ENCODE assay signal across 9 mouse cellular contexts in the genomic region with DNA sequence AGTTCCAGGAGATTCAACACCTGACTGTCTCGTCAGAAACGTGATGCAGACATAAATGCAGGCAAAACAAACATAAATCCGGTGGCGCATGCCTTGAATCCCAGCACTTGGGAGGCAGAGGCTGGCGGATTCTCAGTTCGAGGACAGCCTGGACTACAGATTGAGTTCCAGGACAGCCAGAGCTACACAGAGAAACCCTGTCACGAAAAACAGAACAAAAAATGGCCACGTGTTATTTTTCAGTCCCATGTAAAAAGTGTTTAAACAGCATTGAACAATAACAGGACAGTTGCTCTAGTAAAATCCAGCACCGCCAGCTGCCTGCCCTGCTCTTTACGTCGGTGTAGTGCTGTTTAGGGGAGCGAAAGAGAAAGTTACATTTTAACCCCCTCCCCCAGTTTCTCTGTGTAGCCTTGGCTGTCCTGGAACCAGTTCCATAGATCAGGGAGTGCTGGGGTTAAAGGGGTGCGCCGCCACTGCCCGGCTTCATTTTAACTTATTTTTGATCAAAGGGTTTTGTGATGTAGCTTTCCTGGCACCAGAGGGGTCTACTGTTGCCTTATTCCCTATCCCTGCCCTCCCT. TPM values are rescaled to one million over a fixed set of nuclear protein-coding genes. Genes with fewer than 3 reads are reported as not detected.
DNase-seq lines count a peak whose midpoint lies in the region; ATAC-seq lines count a peak whose summit lies in the region.
"Had no signal": no experiment of that assay in that cellular context is flagged by ENCODE, and none has a peak within 500 bp of the region (broad histone marks: within the 10 kb centered on the region; RNA-seq: fewer than 3 reads in every experiment).

No protein-coding gene starts in this region.

- no peaks in the 10 kb centered on the region for H3K27me3 ChIP-seq in erythroblast, embryonic 14.5 days (ENCODE audit: control insufficient read depth)
- no peaks in the 10 kb centered on the region for H3K27me3 ChIP-seq in heart, embryonic 13.5 days (replicated peaks)
- H3K27me3 ChIP-seq in midbrain, embryonic 16.5 days (ENCODE audit: control insufficient read depth, insufficient read depth, low read depth, low read length): no peaks in the 10 kb centered on the region

- peak overlapping the region; percentile 84 for H3K9ac ChIP-seq in heart, embryonic 13.5 days
- peak overlapping the region; percentile 70 for H3K9ac ChIP-seq in midbrain, embryonic 16.5 days (ENCODE audit: low read depth, low read length)

- H3K4me3 ChIP-seq in erythroblast, embryonic 14.5 days (replicated peaks): peak overlapping the region; percentile 91
- H3K4me3 ChIP-seq in heart, embryonic 13.5 days: peak overlapping the region; percentile 71
- H3K4me3 ChIP-seq in midbrain, embryonic 16.5 days (ENCODE audit: low read depth, low read length): peak overlapping the region; percentile 55

- peak overlapping the region; percentile 83 for H3K27ac ChIP-seq in heart, embryonic 13.5 days (replicated peaks)
- H3K27ac ChIP-seq in midbrain, embryonic 16.5 days (ENCODE audit: low read length): peak overlapping the region; percentile 82

- ATAC-seq in erythroblast, adult 5-6 weeks (replicated peaks; ENCODE audit: low FRiP score, poor library complexity, severe bottlenecking): no peak
- ATAC-seq in heart, embryonic 13.5 days (ENCODE audit: extremely low read depth, insufficient number of reproducible peaks, low FRiP score, low TSS enrichment): no peak
- ATAC-seq in midbrain, embryonic 16.5 days: peak; percentile 7; the same call in 1 of the 2 replicates
- ATAC-seq in inflammation-experienced regulatory T-cells, adult 6 months: no peak

- no peaks in the 10 kb centered on the region for H3K9me3 ChIP-seq in erythroblast, embryonic 14.5 days (ENCODE audit: control insufficient read depth, low read length)
- no peaks in the 10 kb centered on the region for H3K9me3 ChIP-seq in heart, embryonic 13.5 days
- no peaks in the 10 kb centered on the region for H3K9me3 ChIP-seq in midbrain, embryonic 16.5 days (replicated peaks; ENCODE audit: control insufficient read depth, low read length, poor library complexity, severe bottlenecking)

- DNase-seq in ZHBTc4 (ENCODE audit: low read depth, low spot score): peak; percentile 34
- DNase-seq in kidney, postnatal 4 days: peak; percentile 44 to 61
- DNase-seq in urinary bladder, postnatal 10 days (ENCODE audit: low spot score): no peak

- WGBS in heart, embryonic 13.5 days: under 1% methylated on average over 15 of the region's 15 CpGs
- 1% methylated on average over 15 of the region's 15 CpGs for WGBS in midbrain, embryonic 16.5 days

- peak overlapping the region; percentile 96 for H3K4me2 ChIP-seq in heart, embryonic 13.5 days
- peak overlapping the region; percentile 61 for H3K4me2 ChIP-seq in midbrain, embryonic 16.5 days (ENCODE audit: low read length)

- H3K36me3 ChIP-seq in erythroblast, embryonic 14.5 days (ENCODE audit: control insufficient read depth): peaks cover 56% of the 10 kb centered on the region
- H3K36me3 ChIP-seq in heart, embryonic 13.5 days: peaks cover 44% of the 10 kb centered on the region
- peaks cover 11% of the 10 kb centered on the region for H3K36me3 ChIP-seq in midbrain, embryonic 16.5 days (ENCODE audit: control insufficient read depth, insufficient read depth, low read length)

- peaks cover 70% of the 10 kb centered on the region for H3K4me1 ChIP-seq in erythroblast, embryonic 14.5 days (ENCODE audit: control insufficient read depth)
- H3K4me1 ChIP-seq in heart, embryonic 13.5 days: peaks cover 46% of the 10 kb centered on the region
- H3K4me1 ChIP-seq in midbrain, embryonic 16.5 days (ENCODE audit: control insufficient read depth, insufficient read depth, low read length): peaks cover 33% of the 10 kb centered on the region

RNA-seq across cellular contexts. Expression of a gene that starts 0.9 kb away (rescaled TPM):
- polyA plus RNA-seq in erythroblast, embryonic 14.5 days (2012): 1.7 and 1.8 TPM in 2 replicates
- 9.6 and 10.8 TPM in 2 replicates for total RNA-seq in erythroblast, adult 5-6 weeks (2015; ENCODE audit: low replicate concordance)
- total RNA-seq in erythroblast, adult 5-6 weeks (2017; ENCODE audit: low replicate concordance): 11.2 and 14.6 TPM in 2 replicates
- 23.2 and 25.3 TPM in 2 replicates for polyA plus RNA-seq in heart, embryonic 13.5 days (2015; fragmentation: Nextera tagmentation; extraction: Ambion mirVana)
- 65.1 and 73.5 TPM in 2 replicates for polyA plus RNA-seq in midbrain, embryonic 16.5 days (2015; fragmentation: Nextera tagmentation; extraction: Ambion mirVana)
- 10 to 100 TPM; 13.8 to 18.7 (median 16.5) TPM for polyA plus RNA-seq in inflammation-experienced regulatory T-cells, adult 6 months (2017; shearing (Covaris generic))

RNA-seq across cellular contexts. Expression of a gene that starts 9.2 kb away (rescaled TPM):
- 77.0 and 92.3 TPM in 2 replicates for polyA plus RNA-seq in erythroblast, embryonic 14.5 days (2012)
- 32.1 and 45.4 TPM in 2 replicates for total RNA-seq in erythroblast, adult 5-6 weeks (2015; ENCODE audit: low replicate concordance)
- total RNA-seq in erythroblast, adult 5-6 weeks (2017; ENCODE audit: low replicate concordance): 72.9 and 103 TPM in 2 replicates
- 73.4 and 75.1 TPM in 2 replicates for polyA plus RNA-seq in heart, embryonic 13.5 days (2015; fragmentation: Nextera tagmentation; extraction: Ambion mirVana)
- 114 and 120 TPM in 2 replicates for polyA plus RNA-seq in midbrain, embryonic 16.5 days (2015; fragmentation: Nextera tagmentation; extraction: Ambion mirVana)
- polyA plus RNA-seq in inflammation-experienced regulatory T-cells, adult 6 months (2017; shearing (Covaris generic)): 10 to 100 TPM; 17.8 to 31.0 (median 24.1) TPM

RNA-seq across cellular contexts. Expression of a gene that starts 10.7 kb away (rescaled TPM):
- 18.6 and 31.0 TPM in 2 replicates for polyA plus RNA-seq in erythroblast, embryonic 14.5 days (2012)
- 20.8 and 24.2 TPM in 2 replicates for total RNA-seq in erythroblast, adult 5-6 weeks (2015; ENCODE audit: low replicate concordance)
- total RNA-seq in erythroblast, adult 5-6 weeks (2017; ENCODE audit: low replicate concordance): 13.5 and 26.3 TPM in 2 replicates
- 113 and 127 TPM in 2 replicates for polyA plus RNA-seq in heart, embryonic 13.5 days (2015; fragmentation: Nextera tagmentation; extraction: Ambion mirVana)
- polyA plus RNA-seq in midbrain, embryonic 16.5 days (2015; fragmentation: Nextera tagmentation; extraction: Ambion mirVana): 148 and 149 TPM in 2 replicates
- polyA plus RNA-seq in inflammation-experienced regulatory T-cells, adult 6 months (2017; shearing (Covaris generic)): 10 to 100 TPM; 50.0 to 67.9 (median 60.7) TPM

RNA-seq across cellular contexts. Expression of a gene that starts 21.5 kb away (rescaled TPM):
- polyA plus RNA-seq in erythroblast, embryonic 14.5 days (2012): not detected in 2 replicates
- total RNA-seq in erythroblast, adult 5-6 weeks (2015; ENCODE audit: low replicate concordance): not detected in 2 replicates
- not detected in 2 replicates for total RNA-seq in erythroblast, adult 5-6 weeks (2017; ENCODE audit: low replicate concordance)
- polyA plus RNA-seq in heart, embryonic 13.5 days (2015; fragmentation: Nextera tagmentation; extraction: Ambion mirVana): not detected in 2 replicates
- not detected in 2 replicates for polyA plus RNA-seq in midbrain, embryonic 16.5 days (2015; fragmentation: Nextera tagmentation; extraction: Ambion mirVana)
- polyA plus RNA-seq in inflammation-experienced regulatory T-cells, adult 6 months (2017; shearing (Covaris generic)): not detected
- total RNA-seq: neutrophil, adult 5-6 weeks had no signal

RNA-seq across cellular contexts. Expression of a gene that starts 24.0 kb away (rescaled TPM):
- 0.54 and 0.63 TPM in 2 replicates for polyA plus RNA-seq in erythroblast, embryonic 14.5 days (2012)
- 5.4 TPM in 1 of 2 replicates, not detected in the other for total RNA-seq in erythroblast, adult 5-6 weeks (2015; ENCODE audit: low replicate concordance)
- 0.43 and 4.3 TPM in 2 replicates for total RNA-seq in erythroblast, adult 5-6 weeks (2017; ENCODE audit: low replicate concordance)
- 18.5 and 19.8 TPM in 2 replicates for polyA plus RNA-seq in heart, embryonic 13.5 days (2015; fragmentation: Nextera tagmentation; extraction: Ambion mirVana)
- 79.5 and 93.5 TPM in 2 replicates for polyA plus RNA-seq in midbrain, embryonic 16.5 days (2015; fragmentation: Nextera tagmentation; extraction: Ambion mirVana)
- polyA plus RNA-seq in inflammation-experienced regulatory T-cells, adult 6 months (2017; shearing (Covaris generic)): 1 to 10 TPM; 2.3 to 4.8 (median 2.9) TPM
